Mouse (Mus musculus): ENCODE measurements around the gene Vmn2r110.

The Vmn2r110 gene

GRCm38 (mm10) chr17:20596323-20596722 is at the start of gene Vmn2r110:
Gene Vmn2r110, minus strand, starts transcription at chr17:20596423.
- no peak for DNase-seq

DNA sequence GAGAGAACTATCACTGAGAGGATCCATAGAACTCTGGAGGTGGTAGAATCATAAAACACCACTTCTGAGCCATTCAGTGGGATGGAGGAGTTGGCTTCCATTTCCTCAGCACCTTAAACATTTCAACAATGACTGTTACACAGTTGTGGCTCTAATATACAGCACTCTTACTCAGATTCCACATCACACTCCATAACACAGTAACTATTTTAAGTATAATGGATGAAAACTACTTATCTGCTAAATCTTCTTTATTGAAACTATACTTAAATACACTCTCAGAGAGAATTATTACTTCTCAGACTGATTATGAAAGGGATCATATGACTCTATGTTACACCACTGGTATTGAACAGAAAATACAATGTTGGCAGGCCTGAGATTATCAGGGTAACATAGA is 28.6 kb upstream of the Vmn2r110 start, which contains the start of gene Fpr-rs3:
TSS of gene Fpr-rs3 (minus strand) at position 101 of the 400 bp plus-strand sequence.
- DNase-seq: no peak

GRCm38 (mm10) chr17:20564656-20565055 is 31.6 kb downstream of the Vmn2r110 start, which contains the start of gene Vmn2r109:
Gene Vmn2r109, minus strand, starts transcription at chr17:20564756.
- no peak for DNase-seq
